Mouse (Mus musculus): ENCODE data around the gene Prdm15. TPM values are rescaled to one million over a fixed set of nuclear protein-coding genes. Genes with fewer than 3 reads are reported as not detected.

Gene Prdm15
- polyA plus RNA-seq, 1 experiment: 9.9 TPM

DNA sequence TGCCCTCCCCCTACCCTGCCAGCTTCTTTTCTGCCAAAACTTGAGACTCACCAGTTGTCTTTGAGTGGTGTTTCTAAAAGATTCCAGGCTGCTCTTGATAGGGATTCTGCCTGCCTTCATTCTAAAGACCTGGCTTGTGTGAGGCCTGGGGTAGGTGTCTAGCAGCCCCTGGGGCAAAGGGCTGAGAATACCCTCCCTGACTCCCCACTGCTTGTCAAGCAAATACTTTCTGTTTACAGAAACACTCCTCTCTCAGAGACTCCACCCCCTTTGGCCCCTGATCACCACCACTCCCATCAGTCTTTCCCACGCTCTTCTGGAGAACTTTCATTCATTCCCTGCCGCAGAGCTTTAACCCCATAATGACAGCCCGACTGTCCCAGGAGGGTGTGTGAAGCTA lies 85.1 kb downstream of the Prdm15 start:
- TF ChIP-seq CTCF (IDR thresholded peaks at IDR 0.05; ENCODE audit: control insufficient read depth, insufficient read depth, low read length) (no peak), POLR2A (IDR thresholded peaks at IDR 0.05; ENCODE audit: borderline replicate concordance, control insufficient read depth, low read depth, low read length) (no peak)
- WGBS: 42% methylated on average over 3 of the region's 3 CpGs
- H3K4me3 ChIP-seq (replicated peaks; ENCODE audit: control insufficient read depth, low read depth, low read length): no peak overlapping the region
- no peaks in the 10 kb centered on the region; the same call in 1 of the 2 replicates for H3K4me1 ChIP-seq (ENCODE audit: control insufficient read depth, insufficient read depth, low read length)
- no peak overlapping the region for H3K27ac ChIP-seq (ENCODE audit: control insufficient read depth, insufficient read depth, low read depth, low read length, poor library complexity)

DNA sequence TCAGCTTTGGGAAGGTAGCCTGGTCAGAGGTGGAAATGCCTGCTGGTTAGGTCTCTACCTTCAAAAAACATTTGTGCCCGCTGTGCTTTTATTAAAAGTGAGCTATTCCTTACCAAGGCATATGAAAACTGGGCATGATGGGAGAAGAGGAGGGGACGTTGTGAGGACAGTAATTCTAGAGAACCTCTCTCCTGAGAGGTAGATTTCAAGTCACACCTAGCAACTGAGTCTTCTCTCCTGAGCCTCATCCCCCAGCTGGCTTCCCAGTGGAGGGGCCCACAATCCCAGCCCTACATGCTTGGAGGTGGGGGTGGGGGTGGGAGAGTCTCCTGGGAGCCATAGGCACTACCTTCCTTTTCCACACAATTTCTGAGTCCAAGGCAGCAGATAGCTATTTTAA lies 87.0 kb downstream of the Prdm15 start:
- no peak overlapping the region for H3K27ac ChIP-seq (ENCODE audit: control insufficient read depth, insufficient read depth, low read depth, low read length, poor library complexity)
- 57% methylated on average over 2 of the region's 2 CpGs for WGBS
- no peaks in the 10 kb centered on the region; the same call in 1 of the 2 replicates for H3K4me1 ChIP-seq (ENCODE audit: control insufficient read depth, insufficient read depth, low read length)
- H3K4me3 ChIP-seq (replicated peaks; ENCODE audit: control insufficient read depth, low read depth, low read length): no peak overlapping the region
- TF ChIP-seq POLR2A (IDR thresholded peaks at IDR 0.05; ENCODE audit: borderline replicate concordance, control insufficient read depth, low read depth, low read length) (no peak), CTCF (IDR thresholded peaks at IDR 0.05; ENCODE audit: control insufficient read depth, insufficient read depth, low read length) (no peak)

DNA sequence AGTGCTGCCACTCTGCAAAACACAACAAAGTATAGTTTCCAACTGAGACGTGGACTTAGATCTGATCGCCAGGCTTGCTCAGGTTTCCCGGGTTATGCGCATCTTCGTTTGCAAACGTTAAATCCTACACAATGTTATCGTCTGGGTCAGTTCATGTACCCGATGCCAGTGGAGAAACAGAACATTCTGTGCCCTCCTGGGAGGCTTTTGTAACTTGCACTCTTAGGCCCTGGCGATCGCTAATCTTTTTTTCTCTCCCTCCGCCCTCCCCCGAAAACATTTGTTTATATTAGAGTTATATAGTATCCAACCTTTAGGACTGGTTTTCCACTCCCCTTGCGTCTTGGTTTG lies 87.7 kb downstream of the Prdm15 start:
- Histone ChIP-seq H3K4me3 (replicated peaks; ENCODE audit: control insufficient read depth, low read depth, low read length) (no peak overlapping the region), H3K27ac (ENCODE audit: control insufficient read depth, insufficient read depth, low read depth, low read length, poor library complexity) (no peak overlapping the region), H3K4me1 (ENCODE audit: control insufficient read depth, insufficient read depth, low read length) (no peaks in the 10 kb centered on the region; the same call in 1 of the 2 replicates)
- no peak for TF ChIP-seq CTCF (IDR thresholded peaks at IDR 0.05; ENCODE audit: control insufficient read depth, insufficient read depth, low read length)
- TF ChIP-seq POLR2A (IDR thresholded peaks at IDR 0.05; ENCODE audit: borderline replicate concordance, control insufficient read depth, low read depth, low read length): no peak
- 15% methylated on average over 13 of the region's 13 CpGs for WGBS

DNA sequence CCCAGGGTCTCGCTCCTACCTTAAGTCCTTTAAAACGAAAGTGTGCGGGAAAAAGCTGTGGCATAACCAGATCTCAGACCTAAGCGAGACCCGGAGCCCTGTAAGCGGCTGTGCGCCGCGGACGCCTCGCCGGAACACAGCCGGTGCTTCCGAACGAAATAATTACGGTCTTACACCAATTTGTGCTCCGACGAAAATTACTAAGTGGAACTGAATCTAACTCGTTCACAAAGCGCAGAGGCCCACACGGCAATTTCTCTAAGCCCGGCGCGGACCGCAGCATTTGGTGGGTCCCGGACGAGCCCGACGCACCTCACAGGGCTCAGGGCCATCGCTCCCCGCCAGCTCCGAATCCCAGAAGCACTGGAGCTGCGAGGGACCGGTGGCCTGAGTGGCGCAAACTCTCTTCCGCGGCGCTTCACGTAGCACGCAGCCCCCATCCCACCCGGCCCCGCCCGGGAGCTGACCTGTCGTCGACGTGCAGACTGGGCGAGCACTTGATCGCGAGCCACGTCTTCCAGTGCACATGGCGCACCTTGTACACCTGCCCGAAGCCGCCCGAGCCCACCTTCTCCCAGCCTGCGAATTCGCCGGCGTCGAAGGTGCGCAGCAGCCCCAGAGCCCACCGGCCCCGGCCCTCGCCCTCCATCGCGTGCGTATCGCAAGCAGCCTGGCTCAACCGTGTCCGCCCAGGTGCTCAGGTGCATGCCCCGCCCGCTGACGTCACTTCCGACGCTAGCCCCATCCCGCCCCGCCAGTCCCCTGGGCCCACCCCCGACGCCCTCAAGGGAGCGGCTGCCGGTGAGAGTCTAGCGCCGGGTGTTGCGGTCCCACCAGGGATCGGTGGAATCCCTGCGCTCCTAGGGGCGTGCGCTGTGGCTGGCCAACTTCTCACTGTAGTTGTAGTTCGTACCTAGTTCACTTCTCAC lies 88.3 kb downstream of the Prdm15 start, which contains the start of gene Ripk4:
Gene Ripk4 (minus strand): TSS at position 727 of the 929 bp plus-strand sequence.
- 3% methylated on average over 88 of the region's 88 CpGs for WGBS
- H3K4me3 ChIP-seq (replicated peaks; ENCODE audit: control insufficient read depth, low read depth, low read length): no peak within 1 kb of the TSS
- TF ChIP-seq POLR2A (IDR thresholded peaks at IDR 0.05; ENCODE audit: borderline replicate concordance, control insufficient read depth, low read depth, low read length) (no peak), CTCF (IDR thresholded peaks at IDR 0.05; ENCODE audit: control insufficient read depth, insufficient read depth, low read length) (no peak)
- no peaks in the 10 kb centered on the region; the same call in 1 of the 2 replicates for H3K4me1 ChIP-seq (ENCODE audit: control insufficient read depth, insufficient read depth, low read length)
- no peak within 1 kb of the TSS for H3K27ac ChIP-seq (ENCODE audit: control insufficient read depth, insufficient read depth, low read depth, low read length, poor library complexity)

DNA sequence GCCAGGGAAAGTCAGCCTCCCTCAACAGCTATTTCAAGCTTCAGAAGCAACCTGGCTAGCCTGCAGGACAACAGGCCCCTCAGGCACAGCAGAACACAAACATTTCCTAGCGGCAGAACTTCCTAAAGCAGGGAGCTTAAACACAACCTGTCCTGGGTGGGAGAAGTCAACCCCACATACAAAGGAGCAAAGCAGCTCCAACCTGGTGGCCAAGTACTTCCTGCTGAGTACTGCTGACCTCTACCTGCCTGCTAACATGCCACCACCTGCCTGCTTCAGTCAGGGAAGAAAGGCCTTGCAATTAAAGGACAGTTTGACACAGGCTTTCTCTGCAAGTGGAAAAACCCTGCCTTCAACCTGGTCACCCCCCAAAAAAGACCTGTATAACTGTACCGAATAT lies 89.9 kb downstream of the Prdm15 start:
- 79% methylated on average over 2 of the region's 2 CpGs for WGBS
- no peak overlapping the region for H3K4me3 ChIP-seq (replicated peaks; ENCODE audit: control insufficient read depth, low read depth, low read length)
- no peak overlapping the region for H3K27ac ChIP-seq (ENCODE audit: control insufficient read depth, insufficient read depth, low read depth, low read length, poor library complexity)
- no peaks in the 10 kb centered on the region; the same call in 1 of the 2 replicates for H3K4me1 ChIP-seq (ENCODE audit: control insufficient read depth, insufficient read depth, low read length)
- TF ChIP-seq CTCF (IDR thresholded peaks at IDR 0.05; ENCODE audit: control insufficient read depth, insufficient read depth, low read length): no peak
- no peak for TF ChIP-seq POLR2A (IDR thresholded peaks at IDR 0.05; ENCODE audit: borderline replicate concordance, control insufficient read depth, low read depth, low read length)

DNA sequence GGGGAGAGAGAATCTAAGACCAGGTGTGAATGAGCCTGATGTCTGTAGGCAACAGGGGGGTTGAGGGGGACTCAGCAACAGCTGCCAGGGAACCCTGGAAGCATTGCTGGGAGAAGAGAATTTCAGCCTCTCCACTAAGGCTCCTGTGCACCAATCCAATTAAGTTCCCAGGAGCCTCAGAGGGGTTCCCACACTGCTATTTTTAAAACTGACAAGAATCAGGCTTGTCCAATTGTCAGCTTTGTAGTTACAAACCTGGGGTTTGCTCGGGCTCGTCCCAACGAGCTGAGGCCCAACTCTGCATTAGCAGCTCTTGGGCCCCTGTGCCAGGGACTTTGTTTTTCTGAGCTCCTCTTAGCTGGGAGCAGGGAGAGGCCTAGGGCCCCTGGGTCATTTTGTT lies 92.0 kb downstream of the Prdm15 start:
- Histone ChIP-seq H3K27ac (ENCODE audit: control insufficient read depth, insufficient read depth, low read depth, low read length, poor library complexity) (no peak overlapping the region), H3K4me1 (ENCODE audit: control insufficient read depth, insufficient read depth, low read length) (no peaks in the 10 kb centered on the region; the same call in 1 of the 2 replicates), H3K4me3 (replicated peaks; ENCODE audit: control insufficient read depth, low read depth, low read length) (no peak overlapping the region)
- WGBS: 79% methylated on average over 3 of the region's 3 CpGs
- TF ChIP-seq POLR2A (IDR thresholded peaks at IDR 0.05; ENCODE audit: borderline replicate concordance, control insufficient read depth, low read depth, low read length) (no peak), CTCF (IDR thresholded peaks at IDR 0.05; ENCODE audit: control insufficient read depth, insufficient read depth, low read length) (no peak)

DNA sequence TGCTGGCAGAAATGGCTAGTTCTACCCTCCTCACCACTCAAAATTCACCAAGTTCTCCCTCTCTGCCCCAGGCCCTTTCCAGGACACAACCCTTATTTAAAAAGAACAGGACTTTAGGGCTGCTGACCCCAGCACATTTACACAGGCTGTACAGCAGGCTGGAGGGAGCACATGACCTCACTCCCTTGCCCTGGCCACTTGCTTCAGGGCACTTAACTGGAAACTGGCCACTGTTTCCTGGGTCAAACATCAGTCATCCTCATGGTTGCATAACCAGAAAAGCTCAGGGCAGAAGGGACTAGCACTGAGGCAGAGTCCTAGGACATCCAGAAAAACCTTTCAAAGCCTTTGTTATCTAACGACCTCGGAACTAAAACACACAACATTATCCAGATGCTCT lies 93.4 kb downstream of the Prdm15 start:
- no peak overlapping the region for H3K4me3 ChIP-seq (replicated peaks; ENCODE audit: control insufficient read depth, low read depth, low read length)
- no peak overlapping the region for H3K27ac ChIP-seq (ENCODE audit: control insufficient read depth, insufficient read depth, low read depth, low read length, poor library complexity)
- no peaks in the 10 kb centered on the region for H3K4me1 ChIP-seq (ENCODE audit: control insufficient read depth, insufficient read depth, low read length)
- TF ChIP-seq POLR2A (IDR thresholded peaks at IDR 0.05; ENCODE audit: borderline replicate concordance, control insufficient read depth, low read depth, low read length): no peak
- no peak for TF ChIP-seq CTCF (IDR thresholded peaks at IDR 0.05; ENCODE audit: control insufficient read depth, insufficient read depth, low read length)
- 92% methylated on average over 2 of the region's 2 CpGs for WGBS

DNA sequence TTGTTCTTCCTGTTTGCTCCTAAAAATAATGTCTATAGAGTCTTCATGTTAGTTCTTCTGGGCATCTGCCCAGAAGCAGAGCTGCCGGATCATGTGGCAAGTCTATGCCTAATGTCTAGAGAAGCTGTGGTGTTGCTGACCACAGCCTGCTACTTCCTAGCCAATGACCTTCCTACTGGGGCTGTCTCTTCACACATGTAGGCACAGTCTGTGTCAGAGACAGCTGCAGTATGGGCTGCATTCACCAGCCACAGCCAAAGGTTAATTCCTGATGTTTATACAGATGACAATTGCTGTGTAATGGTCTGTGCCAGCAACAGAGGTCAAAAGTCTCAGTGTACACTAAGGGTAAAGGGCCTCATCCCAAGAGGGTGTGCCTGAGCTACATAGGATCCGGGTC lies 95.2 kb downstream of the Prdm15 start:
- Histone ChIP-seq H3K27ac (ENCODE audit: control insufficient read depth, insufficient read depth, low read depth, low read length, poor library complexity) (no peak overlapping the region), H3K4me1 (ENCODE audit: control insufficient read depth, insufficient read depth, low read length) (no peaks in the 10 kb centered on the region), H3K4me3 (replicated peaks; ENCODE audit: control insufficient read depth, low read depth, low read length) (no peak overlapping the region)
- TF ChIP-seq CTCF (IDR thresholded peaks at IDR 0.05; ENCODE audit: control insufficient read depth, insufficient read depth, low read length): no peak
- TF ChIP-seq POLR2A (IDR thresholded peaks at IDR 0.05; ENCODE audit: borderline replicate concordance, control insufficient read depth, low read depth, low read length): no peak
- 53% methylated on average over 2 of the region's 2 CpGs for WGBS
